Mouse (Mus musculus): ENCODE measurements at regions not wholly inside any gene's neighbourhood (a gene's known extent, or its start where the extent isn't known, plus 50 kb on each side); places are given as distances from the start of the nearest gene placed in this dataset.
A peak's percentile ranks its signal among the peaks of the same experiment; 100 is the strongest.

DNA sequence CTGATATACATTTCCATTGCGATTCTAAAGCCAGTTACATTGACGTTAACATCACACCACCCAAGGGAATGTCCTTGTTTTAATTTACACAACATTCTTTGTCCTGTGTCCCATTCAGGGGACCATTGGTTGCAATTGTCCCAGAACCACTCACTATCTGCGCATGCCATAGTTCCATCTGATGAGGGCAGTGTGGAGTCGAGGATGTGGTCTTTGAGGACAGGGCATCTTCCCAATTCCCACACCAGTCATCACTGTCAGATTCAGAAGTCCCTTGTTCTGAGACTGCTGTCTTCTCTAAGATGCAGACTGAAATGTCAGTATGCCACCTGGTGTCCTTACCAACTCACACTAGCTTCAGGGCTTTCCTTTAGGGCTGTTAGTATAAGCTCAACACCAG lies 489.6 kb downstream of the Fam19a5 start:
- TF ChIP-seq POLR2A (IDR thresholded peaks at IDR 0.05; ENCODE audit: extremely low read depth, insufficient read depth, low read length) (no peak), CTCF (IDR thresholded peaks at IDR 0.05; ENCODE audit: extremely low read depth, insufficient read depth, low read length) (0 out of 2 replicates have a peak, but pooled peaks have one; percentile 31)

Data from cortical plate, adult 2 months (tissue).